10 mouse cellular contexts compared by ENCODE assay signal in genomic region chr11:68384131-68384530, GRCm38 (mm10). TPM values are rescaled to one million over a fixed set of nuclear protein-coding genes. Genes with fewer than 3 reads are reported as not detected.
A peak's percentile ranks its signal among the peaks of the same experiment; 100 is the strongest.
DNase-seq lines count a peak whose midpoint lies in the region; ATAC-seq and TF ChIP-seq lines count a peak whose summit lies in the region.
"Had no signal": no experiment of that assay in that cellular context is flagged by ENCODE, and none has a peak within 500 bp of the region (broad histone marks: within the 10 kb centered on the region; RNA-seq: fewer than 3 reads in every experiment).

No protein-coding gene starts in this region.

- no peak for TF ChIP-seq POLR2A in thymus, adult 2 months (IDR thresholded peaks at IDR 0.05; ENCODE audit: control insufficient read depth, extremely low read depth, insufficient read depth, low read length, poor library complexity)

- H3K4me2 ChIP-seq in kidney, embryonic 16.5 days (replicated peaks; ENCODE audit: low read depth, low read length) = peak overlapping the region; percentile 83
- H3K4me2 ChIP-seq in embryonic facial prominence, embryonic 14.5 days (ENCODE audit: low read depth, low read length) = peak overlapping the region; percentile 93
- peak overlapping the region; percentile 78 for H3K4me2 ChIP-seq in hindbrain, postnatal 0 days (ENCODE audit: low read depth, low read length)
- peak overlapping the region; percentile 90 for H3K4me2 ChIP-seq in neural tube, embryonic 14.5 days (ENCODE audit: low read depth, low read length)

- no peak for DNase-seq in kidney, adult 9 months
- DNase-seq in embryonic facial prominence, embryonic 14.5 days (ENCODE audit: low spot score) = no peak
- no peak for DNase-seq in hindbrain, postnatal 0 days (ENCODE audit: low spot score)
- DNase-seq in spleen, postnatal 10 days (ENCODE audit: low spot score in 2 of 2) = no peak
- no peak for DNase-seq in thymus, adult 2 months
- no peak for DNase-seq in thymus, postnatal 10 days (ENCODE audit: low spot score in 2 of 2)
- DNase-seq: layer of hippocampus, adult 9-11 months had no signal

- peaks cover 62% of the 10 kb centered on the region for H3K27me3 ChIP-seq in kidney, embryonic 16.5 days (ENCODE audit: insufficient read depth, low read length)
- peaks cover 73% of the 10 kb centered on the region for H3K27me3 ChIP-seq in embryonic facial prominence, embryonic 14.5 days (replicated peaks; ENCODE audit: control insufficient read depth, insufficient read depth, low read length)
- H3K27me3 ChIP-seq in hindbrain, postnatal 0 days (ENCODE audit: insufficient read depth, low read length) = peaks cover 14% of the 10 kb centered on the region; the same call in 1 of the 2 replicates
- peaks cover 8% of the 10 kb centered on the region; the same call in 1 of the 2 replicates for H3K27me3 ChIP-seq in neural tube, embryonic 14.5 days (ENCODE audit: control insufficient read depth, insufficient read depth, low read length)
- H3K27me3 ChIP-seq in thymus, adult 2 months (ENCODE audit: control insufficient read depth, insufficient read depth, low read length) = peaks cover 27% of the 10 kb centered on the region

- H3K9ac ChIP-seq in kidney, embryonic 16.5 days (replicated peaks; ENCODE audit: low read length) = no peak overlapping the region
- H3K9ac ChIP-seq in embryonic facial prominence, embryonic 14.5 days (ENCODE audit: low read depth, low read length) = peak overlapping the region; percentile 70
- H3K9ac ChIP-seq in hindbrain, postnatal 0 days (replicated peaks; ENCODE audit: low read length) = peak overlapping the region; percentile 56
- H3K9ac ChIP-seq in neural tube, embryonic 14.5 days (replicated peaks; ENCODE audit: low read depth, low read length) = peak overlapping the region; percentile 69

- H3K4me3 ChIP-seq in kidney, embryonic 16.5 days (ENCODE audit: low read length) = peak overlapping the region; percentile 74
- H3K4me3 ChIP-seq in embryonic facial prominence, embryonic 14.5 days (ENCODE audit: low read depth, low read length) = peak overlapping the region; percentile 71
- peak overlapping the region; percentile 63 for H3K4me3 ChIP-seq in hindbrain, postnatal 0 days (ENCODE audit: low read length)
- peak overlapping the region; percentile 64 for H3K4me3 ChIP-seq in neural tube, embryonic 14.5 days (ENCODE audit: low read depth, low read length)
- no peak overlapping the region for H3K4me3 ChIP-seq in thymus, adult 2 months (ENCODE audit: control insufficient read depth, insufficient read depth, low read length)

- no peak overlapping the region for H3K27ac ChIP-seq in kidney, embryonic 16.5 days (ENCODE audit: low read length)
- H3K27ac ChIP-seq in embryonic facial prominence, embryonic 14.5 days (replicated peaks; ENCODE audit: low read depth, low read length) = no peak overlapping the region
- H3K27ac ChIP-seq in hindbrain, postnatal 0 days = no peak overlapping the region
- no peak overlapping the region; the same call in 1 of the 2 replicates for H3K27ac ChIP-seq in neural tube, embryonic 14.5 days (ENCODE audit: low read depth, low read length)
- no peak overlapping the region for H3K27ac ChIP-seq in thymus, adult 2 months (ENCODE audit: control insufficient read depth, insufficient read depth, low read length)

- H3K36me3 ChIP-seq in kidney, embryonic 16.5 days (ENCODE audit: insufficient read depth, low read length) = no peaks in the 10 kb centered on the region
- no peaks in the 10 kb centered on the region for H3K36me3 ChIP-seq in embryonic facial prominence, embryonic 14.5 days (ENCODE audit: control insufficient read depth, insufficient read depth, low read length)
- H3K36me3 ChIP-seq in hindbrain, postnatal 0 days (ENCODE audit: insufficient read depth, low read length) = no peaks in the 10 kb centered on the region
- no peaks in the 10 kb centered on the region for H3K36me3 ChIP-seq in neural tube, embryonic 14.5 days (ENCODE audit: control insufficient read depth, insufficient read depth, low read length)
- no peaks in the 10 kb centered on the region for H3K36me3 ChIP-seq in thymus, adult 2 months (ENCODE audit: control insufficient read depth, insufficient read depth, low read length)

- no peak for ATAC-seq in kidney, embryonic 16.5 days (ENCODE audit: low FRiP score, low TSS enrichment)
- no peak for ATAC-seq in embryonic facial prominence, embryonic 14.5 days (ENCODE audit: low read depth)
- ATAC-seq in hindbrain, postnatal 0 days = no peak
- no peak for ATAC-seq in neural tube, embryonic 14.5 days (ENCODE audit: low read depth)

- H3K9me3 ChIP-seq in kidney, embryonic 16.5 days (ENCODE audit: low read length) = no peaks in the 10 kb centered on the region
- H3K9me3 ChIP-seq in embryonic facial prominence, embryonic 14.5 days (ENCODE audit: control insufficient read depth, low read length) = no peaks in the 10 kb centered on the region
- H3K9me3 ChIP-seq in hindbrain, postnatal 0 days (ENCODE audit: low read length) = no peaks in the 10 kb centered on the region
- no peaks in the 10 kb centered on the region for H3K9me3 ChIP-seq in neural tube, embryonic 14.5 days (ENCODE audit: control insufficient read depth, low read length)

- peaks cover 27% of the 10 kb centered on the region for H3K4me1 ChIP-seq in kidney, embryonic 16.5 days (ENCODE audit: insufficient read depth, low read length)
- peaks cover 16% of the 10 kb centered on the region for H3K4me1 ChIP-seq in embryonic facial prominence, embryonic 14.5 days (ENCODE audit: control insufficient read depth, insufficient read depth, low read length)
- H3K4me1 ChIP-seq in hindbrain, postnatal 0 days (ENCODE audit: insufficient read depth, low read length) = peaks cover 12% of the 10 kb centered on the region
- peaks cover 23% of the 10 kb centered on the region for H3K4me1 ChIP-seq in neural tube, embryonic 14.5 days (ENCODE audit: control insufficient read depth, insufficient read depth, low read length)
- peaks cover 25% of the 10 kb centered on the region for H3K4me1 ChIP-seq in thymus, adult 2 months (replicated peaks; ENCODE audit: control insufficient read depth, insufficient read depth, low read length)

- TF ChIP-seq CTCF in hindbrain, postnatal 0 days (IDR thresholded peaks at IDR 0.05; ENCODE audit: low read depth) = no peak
- TF ChIP-seq CTCF in thymus, adult 2 months (IDR thresholded peaks at IDR 0.05; ENCODE audit: borderline replicate concordance, control insufficient read depth, extremely low read depth, insufficient read depth, low read length, poor library complexity) = no peak

- WGBS in kidney, embryonic 16.5 days = 9% methylated on average over 12 of the region's 12 CpGs
- 10% methylated on average over 12 of the region's 12 CpGs for WGBS in embryonic facial prominence, embryonic 14.5 days
- WGBS in hindbrain, postnatal 0 days = 11% methylated on average over 12 of the region's 12 CpGs
- WGBS in neural tube, embryonic 14.5 days = 4% methylated on average over 12 of the region's 12 CpGs
- WGBS in thymus, adult 2 months = 18% methylated on average over 12 of the region's 12 CpGs

RNA-seq across cellular contexts. Expression of gene Ntn1, which starts 16.5 kb away (rescaled TPM):
- 13.6 and 15.4 TPM in 2 replicates for polyA plus RNA-seq in kidney, embryonic 16.5 days (2015; fragmentation: Nextera tagmentation; extraction: Ambion mirVana)
- polyA plus RNA-seq in embryonic facial prominence, embryonic 14.5 days (2014; fragmentation: Nextera tagmentation; extraction: Ambion mirVana) = 4.6 and 6.3 TPM in 2 replicates
- total RNA-seq in hindbrain, postnatal 0 days (2014; rRNA removed) = 81.7 and 101 TPM in 2 replicates
- polyA plus RNA-seq in hindbrain, postnatal 0 days (2015; fragmentation: Nextera tagmentation; extraction: Ambion mirVana) = 13.8 and 14.3 TPM in 2 replicates
- 14.9 and 15.7 TPM in 2 replicates for polyA plus RNA-seq in neural tube, embryonic 14.5 days (2014; fragmentation: Nextera tagmentation; extraction: Ambion mirVana)
- polyA plus RNA-seq in thymus, adult 2 months (2012; rRNA removed) = 16.6 and 20.4 TPM in 2 replicates
- total RNA-seq: MEL had no signal

RNA-seq across cellular contexts. Expression of gene Pik3r5, which starts 47.8 kb away (rescaled TPM):
- polyA plus RNA-seq in kidney, embryonic 16.5 days (2015; fragmentation: Nextera tagmentation; extraction: Ambion mirVana) = 0.27 and 0.77 TPM in 2 replicates
- polyA plus RNA-seq in embryonic facial prominence, embryonic 14.5 days (2014; fragmentation: Nextera tagmentation; extraction: Ambion mirVana) = 0.48 and 1.1 TPM in 2 replicates
- total RNA-seq in hindbrain, postnatal 0 days (2014; rRNA removed) = 1.4 and 2.5 TPM in 2 replicates
- polyA plus RNA-seq in hindbrain, postnatal 0 days (2015; fragmentation: Nextera tagmentation; extraction: Ambion mirVana) = 0.34 and 0.65 TPM in 2 replicates
- polyA plus RNA-seq in neural tube, embryonic 14.5 days (2014; fragmentation: Nextera tagmentation; extraction: Ambion mirVana) = 1.2 and 2.6 TPM in 2 replicates
- polyA plus RNA-seq in thymus, adult 2 months (2012; rRNA removed) = 105 and 108 TPM in 2 replicates

Comparison
In these comparisons a context has a peak if more than half of its experiments do, and no peak if none do; other contexts are left out.
1. RNA of gene Pik3r5, which starts 47.8 kb away (polyA plus RNA-seq): 105 to 108 TPM in thymus, adult 2 months; 1.2 to 2.6 TPM in neural tube, embryonic 14.5 days, 0.48 to 1.1 TPM in embryonic facial prominence, embryonic 14.5 days, 0.34 to 0.65 TPM in hindbrain, postnatal 0 days and 0.27 to 0.77 TPM in kidney, embryonic 16.5 days; every median in the first group is over 10 times any median in the second.
2. Peak in every context shown above with its lines, with median percentiles within 50 percentile points of each other: H3K4me2 ChIP-seq.